Mouse (Mus musculus): ENCODE measurements around the gene Golt1a. TPM values are rescaled to one million over a fixed set of nuclear protein-coding genes. Genes with fewer than 3 reads are reported as not detected.

The Golt1a gene
- total RNA-seq, 2 experiments from 2014 or later = 1.7 to 2.0 TPM

Other genes with a start within 250 kb of the Golt1a start
- gene Ppp1r15b, start 178.7 kb upstream of the Golt1a start, total RNA-seq (2021) = 10 to 100 TPM; 92.4 to 97.3 TPM
- 10 to 100 TPM; 14.3 to 18.8 TPM for gene Plekha6, start 145.6 kb upstream of the Golt1a start, total RNA-seq (2021)
- under 1 TPM in 1 of 2 experiments, not detected in 1; 0.66 TPM for gene Kiss1, start 12.1 kb downstream of the Golt1a start, total RNA-seq (2021)
- 1 to 10 TPM; 3.1 to 6.9 TPM for gene Ren1, start 40.7 kb downstream of the Golt1a start, total RNA-seq (2021)
- 10 to 100 TPM in 1 of 2 experiments, 1 to 10 TPM in 1; 4.6 to 24.7 TPM for gene Etnk2, start 53.8 kb downstream of the Golt1a start, total RNA-seq (2021)
- gene Sox13, start 114.6 kb downstream of the Golt1a start, total RNA-seq (2021) = 10 to 100 TPM; 12.6 to 17.5 TPM